Mouse (Mus musculus): ENCODE data around the gene Abhd16b. TPM values are rescaled to one million over a fixed set of nuclear protein-coding genes. Genes with fewer than 3 reads are reported as not detected.
"Not testable (repeated sequence)": the region's sequence is repeated elsewhere in the genome, so short reads cannot be mapped to it uniquely, and the experiment has no call there.

Gene Abhd16b
- polyA plus RNA-seq, 1 experiment from 2014 or later = 0.14 TPM

- Histone ChIP-seq H3K27ac (ENCODE audit: low read depth) (no peak overlapping the region), H3K4me2 (ENCODE audit: low read length) (no peak overlapping the region), H3K9me3 (ENCODE audit: control insufficient read depth, low read length) (no peaks in the 10 kb centered on the region), H3K4me3 (ENCODE audit: low read depth, low read length) (no peak overlapping the region), H3K27me3 (replicated peaks; ENCODE audit: control insufficient read depth, insufficient read depth, low read length) (no peaks in the 10 kb centered on the region), H3K36me3 (ENCODE audit: control insufficient read depth, insufficient read depth, low read length) (peaks cover 4% of the 10 kb centered on the region), H3K4me1 (replicated peaks; ENCODE audit: control insufficient read depth, insufficient read depth, low read length) (peaks cover 14% of the 10 kb centered on the region), H3K9ac (ENCODE audit: low read length) (no peak overlapping the region)
- WGBS = 77% methylated on average over 26 of the region's 26 CpGs
- no peak for ATAC-seq (replicated peaks; ENCODE audit: low FRiP score, low TSS enrichment, low read depth)
- DNase-seq (ENCODE audit: low spot score) = no peak
These were observed 1.4 kb downstream of the Abhd16b start for GRCm38 (mm10) chr2:181494266-181494945.

GRCm38 (mm10) chr2:181495845-181496244, 2.8 kb downstream of the Abhd16b start:
- DNase-seq (ENCODE audit: low spot score) = not testable (repeated sequence)
- 61% methylated on average over 8 of the region's 8 CpGs for WGBS

GRCm38 (mm10) chr2:181496281-181496680, 3.3 kb downstream of the Abhd16b start:
- DNase-seq (ENCODE audit: low spot score) (peak; percentile 86), ATAC-seq (replicated peaks; ENCODE audit: low FRiP score, low TSS enrichment, low read depth) (peak; percentile 70)
- Histone ChIP-seq H3K36me3 (ENCODE audit: control insufficient read depth, insufficient read depth, low read length) (peaks cover 23% of the 10 kb centered on the region), H3K27me3 (replicated peaks; ENCODE audit: control insufficient read depth, insufficient read depth, low read length) (no peaks in the 10 kb centered on the region), H3K9ac (ENCODE audit: low read length) (peak overlapping the region; percentile 46), H3K9me3 (ENCODE audit: control insufficient read depth, low read length) (no peaks in the 10 kb centered on the region), H3K4me2 (ENCODE audit: low read length) (peak overlapping the region; percentile 90), H3K4me1 (replicated peaks; ENCODE audit: control insufficient read depth, insufficient read depth, low read length) (peaks cover 14% of the 10 kb centered on the region), H3K4me3 (ENCODE audit: low read depth, low read length) (peak overlapping the region; percentile 99), H3K27ac (ENCODE audit: low read depth) (peak overlapping the region; percentile 96)
- 14% methylated on average over 8 of the region's 8 CpGs for WGBS

More at GRCm38 (mm10) chr2:181495845-181496244, 2.8 kb downstream of the Abhd16b start:
- H3K9ac ChIP-seq (ENCODE audit: low read length); ATAC-seq (replicated peaks; ENCODE audit: low FRiP score, low TSS enrichment, low read depth); H3K9me3 ChIP-seq (ENCODE audit: control insufficient read depth, low read length); H3K27me3 ChIP-seq (replicated peaks; ENCODE audit: control insufficient read depth, insufficient read depth, low read length); H3K27ac ChIP-seq (ENCODE audit: low read depth): not testable (repeated sequence)
- H3K4me1 ChIP-seq (replicated peaks; ENCODE audit: control insufficient read depth, insufficient read depth, low read length) = peaks cover 14% of the 10 kb centered on the region
- H3K4me2 ChIP-seq (ENCODE audit: low read length) = peak overlapping the region; percentile 90; the same call in 1 of the 2 replicates
- 0 out of 2 replicates have a peak overlapping the region, but pooled peaks have one; percentile 99 for H3K4me3 ChIP-seq (ENCODE audit: low read depth, low read length)
- H3K36me3 ChIP-seq (ENCODE audit: control insufficient read depth, insufficient read depth, low read length) = peaks cover 18% of the 10 kb centered on the region

- Histone ChIP-seq H3K4me1 (replicated peaks; ENCODE audit: control insufficient read depth, insufficient read depth, low read length) (peaks cover 14% of the 10 kb centered on the region), H3K27ac (ENCODE audit: low read depth) (peak within 1 kb of the TSS; percentile 96), H3K9me3 (ENCODE audit: control insufficient read depth, low read length) (no peaks in the 10 kb centered on the region), H3K27me3 (replicated peaks; ENCODE audit: control insufficient read depth, insufficient read depth, low read length) (no peaks in the 10 kb centered on the region), H3K4me2 (ENCODE audit: low read length) (peak within 1 kb of the TSS; percentile 90), H3K9ac (ENCODE audit: low read length) (peak within 1 kb of the TSS; percentile 92), H3K4me3 (ENCODE audit: low read depth, low read length) (peak within 1 kb of the TSS; percentile 99), H3K36me3 (ENCODE audit: control insufficient read depth, insufficient read depth, low read length) (peaks cover 30% of the 10 kb centered on the region)
- ATAC-seq (replicated peaks; ENCODE audit: low FRiP score, low TSS enrichment, low read depth) = peak; percentile 97
- under 1% methylated on average over 46 of the region's 46 CpGs for WGBS
- peak; percentile 92 for DNase-seq (ENCODE audit: low spot score)
These were observed 4.0 kb downstream of the Abhd16b start, which contains the start of gene Tpd52l2 for GRCm38 (mm10) chr2:181496831-181497547. TSS of gene Tpd52l2 (plus strand) at chr2:181497142.

- no peaks in the 10 kb centered on the region for H3K27me3 ChIP-seq (replicated peaks; ENCODE audit: control insufficient read depth, insufficient read depth, low read length)
- H3K27ac ChIP-seq (ENCODE audit: low read depth) = peak overlapping the region; percentile 96
- H3K36me3 ChIP-seq (ENCODE audit: control insufficient read depth, insufficient read depth, low read length) = peaks cover 35% of the 10 kb centered on the region
- peak overlapping the region; percentile 92 for H3K9ac ChIP-seq (ENCODE audit: low read length)
- peaks cover 14% of the 10 kb centered on the region for H3K4me1 ChIP-seq (replicated peaks; ENCODE audit: control insufficient read depth, insufficient read depth, low read length)
- H3K4me3 ChIP-seq (ENCODE audit: low read depth, low read length) = peak overlapping the region; percentile 99
- ATAC-seq (replicated peaks; ENCODE audit: low FRiP score, low TSS enrichment, low read depth) (peak; percentile 69), DNase-seq (ENCODE audit: low spot score) (peak; percentile 81)
- peak overlapping the region; percentile 90 for H3K4me2 ChIP-seq (ENCODE audit: low read length)
- WGBS = 1% methylated on average over 12 of the region's 12 CpGs
- H3K9me3 ChIP-seq (ENCODE audit: control insufficient read depth, low read length) = no peaks in the 10 kb centered on the region
These were observed 4.5 kb downstream of the Abhd16b start for GRCm38 (mm10) chr2:181497548-181497875.

- WGBS = 67% methylated on average over 4 of the region's 4 CpGs
- H3K27me3 ChIP-seq (replicated peaks; ENCODE audit: control insufficient read depth, insufficient read depth, low read length) = no peaks in the 10 kb centered on the region
- no peak overlapping the region for H3K9ac ChIP-seq (ENCODE audit: low read length)
- H3K4me2 ChIP-seq (ENCODE audit: low read length) = no peak overlapping the region
- no peak overlapping the region for H3K4me3 ChIP-seq (ENCODE audit: low read depth, low read length)
- no peak overlapping the region for H3K27ac ChIP-seq (ENCODE audit: low read depth)
- peaks cover 14% of the 10 kb centered on the region for H3K4me1 ChIP-seq (replicated peaks; ENCODE audit: control insufficient read depth, insufficient read depth, low read length)
- H3K36me3 ChIP-seq (ENCODE audit: control insufficient read depth, insufficient read depth, low read length) = peaks cover 45% of the 10 kb centered on the region
- H3K9me3 ChIP-seq (ENCODE audit: control insufficient read depth, low read length) = no peaks in the 10 kb centered on the region
- ATAC-seq (replicated peaks; ENCODE audit: low FRiP score, low TSS enrichment, low read depth) (no peak), DNase-seq (ENCODE audit: low spot score) (no peak)
These were observed 5.6 kb downstream of the Abhd16b start for GRCm38 (mm10) chr2:181498644-181499043.

GRCm38 (mm10) chr2:181509191-181509590, 16.2 kb downstream of the Abhd16b start:
- no peak overlapping the region for H3K9ac ChIP-seq (ENCODE audit: low read length)
- H3K4me3 ChIP-seq (ENCODE audit: low read depth, low read length) = no peak overlapping the region
- no peaks in the 10 kb centered on the region for H3K9me3 ChIP-seq (ENCODE audit: control insufficient read depth, low read length)
- H3K4me2 ChIP-seq (ENCODE audit: low read length) = no peak overlapping the region
- H3K36me3 ChIP-seq (ENCODE audit: control insufficient read depth, insufficient read depth, low read length) = peaks cover 88% of the 10 kb centered on the region
- H3K4me1 ChIP-seq (replicated peaks; ENCODE audit: control insufficient read depth, insufficient read depth, low read length) = no peaks in the 10 kb centered on the region
- H3K27ac ChIP-seq (ENCODE audit: low read depth) = no peak overlapping the region
- DNase-seq (ENCODE audit: low spot score) (no peak), ATAC-seq (replicated peaks; ENCODE audit: low FRiP score, low TSS enrichment, low read depth) (no peak)
- H3K27me3 ChIP-seq (replicated peaks; ENCODE audit: control insufficient read depth, insufficient read depth, low read length) = no peaks in the 10 kb centered on the region
- WGBS = 83% methylated on average over 2 of the region's 2 CpGs

GRCm38 (mm10) chr2:181511231-181511630, 18.2 kb downstream of the Abhd16b start:
- no peak for ATAC-seq (replicated peaks; ENCODE audit: low FRiP score, low TSS enrichment, low read depth)
- WGBS = 93% methylated on average over 8 of the region's 8 CpGs

More at GRCm38 (mm10) chr2:181511231-181511630, 18.2 kb downstream of the Abhd16b start:
- Histone ChIP-seq H3K4me1 (replicated peaks; ENCODE audit: control insufficient read depth, insufficient read depth, low read length) (no peaks in the 10 kb centered on the region), H3K9me3 (ENCODE audit: control insufficient read depth, low read length) (no peaks in the 10 kb centered on the region), H3K9ac (ENCODE audit: low read length) (no peak overlapping the region), H3K27me3 (replicated peaks; ENCODE audit: control insufficient read depth, insufficient read depth, low read length) (no peaks in the 10 kb centered on the region), H3K36me3 (ENCODE audit: control insufficient read depth, insufficient read depth, low read length) (peaks cover 96% of the 10 kb centered on the region), H3K4me3 (ENCODE audit: low read depth, low read length) (no peak overlapping the region), H3K4me2 (ENCODE audit: low read length) (no peak overlapping the region), H3K27ac (ENCODE audit: low read depth) (no peak overlapping the region)
- DNase-seq (ENCODE audit: low spot score) = no peak

Measured in intestine, embryonic 14.5 days (tissue).